23 mouse cellular contexts compared by ENCODE assay signal in genomic region chr9:95077938-95078337, GRCm38 (mm10).
DNase-seq lines count a peak whose midpoint lies in the region; ATAC-seq and TF ChIP-seq lines count a peak whose summit lies in the region.
"Had no signal": no experiment of that assay in that cellular context is flagged by ENCODE, and none has a peak within 500 bp of the region (broad histone marks: within the 10 kb centered on the region; RNA-seq: fewer than 3 reads in every experiment).

No protein-coding gene starts in this region.

- no peak for TF ChIP-seq EP300 in heart, adult 2 months (IDR thresholded peaks at IDR 0.05; ENCODE audit: insufficient read depth, low read depth, low read length)

- no peaks in the 10 kb centered on the region for H3K9me3 ChIP-seq in hindbrain, embryonic 11.5 days (ENCODE audit: control insufficient read depth, low read length)
- H3K9me3 ChIP-seq in hindbrain, embryonic 14.5 days (ENCODE audit: control insufficient read depth, low read length), result no peaks in the 10 kb centered on the region
- no peaks in the 10 kb centered on the region for H3K9me3 ChIP-seq in midbrain, embryonic 16.5 days (replicated peaks; ENCODE audit: control insufficient read depth, low read length, poor library complexity, severe bottlenecking)
- no peaks in the 10 kb centered on the region for H3K9me3 ChIP-seq in midbrain, postnatal 0 days (ENCODE audit: low read length)
- no peaks in the 10 kb centered on the region for H3K9me3 ChIP-seq in limb, embryonic 10.5 days (replicated peaks)
- H3K9me3 ChIP-seq: embryonic facial prominence, embryonic 10.5 days; embryonic facial prominence, embryonic 12.5 days; forebrain, embryonic 13.5 days had no signal

- H3K36me3 ChIP-seq in heart, adult 2 months (ENCODE audit: control insufficient read depth, insufficient read depth, low read length), result no peaks in the 10 kb centered on the region
- no peaks in the 10 kb centered on the region for H3K36me3 ChIP-seq in hindbrain, embryonic 11.5 days (ENCODE audit: control insufficient read depth, insufficient read depth, low read length)
- H3K36me3 ChIP-seq in hindbrain, embryonic 14.5 days (replicated peaks; ENCODE audit: control insufficient read depth, insufficient read depth), result no peaks in the 10 kb centered on the region
- no peaks in the 10 kb centered on the region for H3K36me3 ChIP-seq in midbrain, embryonic 16.5 days (ENCODE audit: control insufficient read depth, insufficient read depth, low read length)
- H3K36me3 ChIP-seq in midbrain, postnatal 0 days (ENCODE audit: insufficient read depth, low read length), result no peaks in the 10 kb centered on the region
- no peaks in the 10 kb centered on the region for H3K36me3 ChIP-seq in limb, embryonic 10.5 days
- H3K36me3 ChIP-seq: embryonic facial prominence, embryonic 10.5 days; embryonic facial prominence, embryonic 12.5 days; G1E had no signal

- peak; percentile 86 for DNase-seq in heart, adult 11 months
- DNase-seq in heart, adult 2 months, result no peak
- DNase-seq in hindbrain, embryonic 11.5 days (ENCODE audit: low spot score), result no peak
- DNase-seq in hindbrain, embryonic 14.5 days (ENCODE audit: low spot score), result no peak
- no peak for DNase-seq in midbrain, postnatal 0 days (ENCODE audit: low spot score)
- DNase-seq in limb, embryonic 10.5 days (ENCODE audit: low spot score), result peak; percentile 25
- DNase-seq: adrenal gland, adult 8-10 months; adrenal gland, postnatal 14 days; adrenal gland, postnatal 36 days; B cell, adult 2 months; cerebellum, adult 11-12 months; cerebellum, adult 9-10 months; cerebellum, postnatal 10 days; cerebellum, postnatal 25 days had no signal

- H3K79me2 ChIP-seq in heart, adult 2 months (replicated peaks; ENCODE audit: control insufficient read depth, insufficient read depth, low read length), result no peaks in the 10 kb centered on the region

- ATAC-seq in hindbrain, embryonic 11.5 days (ENCODE audit: low FRiP score), result peak; percentile 46
- ATAC-seq in hindbrain, embryonic 14.5 days (ENCODE audit: low FRiP score), result no peak
- 0 out of 2 replicates have a peak, but pooled peaks have one; percentile 9 for ATAC-seq in midbrain, embryonic 16.5 days
- ATAC-seq in midbrain, postnatal 0 days (ENCODE audit: low FRiP score), result no peak
- ATAC-seq: activated CD4-positive, CD25-positive, alpha-beta regulatory T cell, adult 4 months; CD4-positive, CD25-positive, alpha-beta regulatory T cell, adult 4 months; forebrain, embryonic 13.5 days; Patski had no signal

- no peak overlapping the region for H3K27ac ChIP-seq in heart, adult 2 months
- no peak overlapping the region for H3K27ac ChIP-seq in hindbrain, embryonic 11.5 days (ENCODE audit: low read depth, low read length)
- H3K27ac ChIP-seq in hindbrain, embryonic 14.5 days, result no peak overlapping the region
- no peak overlapping the region for H3K27ac ChIP-seq in midbrain, embryonic 16.5 days (ENCODE audit: low read length)
- no peak overlapping the region for H3K27ac ChIP-seq in midbrain, postnatal 0 days (ENCODE audit: low read depth, low read length)
- no peak overlapping the region for H3K27ac ChIP-seq in limb, embryonic 10.5 days
- H3K27ac ChIP-seq: embryonic facial prominence, embryonic 10.5 days; embryonic facial prominence, embryonic 12.5 days; forebrain, embryonic 13.5 days had no signal

- no peak overlapping the region for H3K4me3 ChIP-seq in heart, adult 2 months
- H3K4me3 ChIP-seq in hindbrain, embryonic 11.5 days (ENCODE audit: low read depth, low read length), result no peak overlapping the region
- H3K4me3 ChIP-seq in hindbrain, embryonic 14.5 days (replicated peaks; ENCODE audit: low read length), result no peak overlapping the region
- H3K4me3 ChIP-seq in midbrain, embryonic 16.5 days (ENCODE audit: low read depth, low read length), result no peak overlapping the region
- no peak overlapping the region for H3K4me3 ChIP-seq in midbrain, postnatal 0 days (ENCODE audit: low read depth, low read length)
- H3K4me3 ChIP-seq in limb, embryonic 10.5 days, result no peak overlapping the region
- H3K4me3 ChIP-seq: embryonic facial prominence, embryonic 10.5 days; embryonic facial prominence, embryonic 12.5 days; forebrain, embryonic 13.5 days had no signal

- no peaks in the 10 kb centered on the region for H3K27me3 ChIP-seq in heart, adult 2 months (ENCODE audit: control insufficient read depth, insufficient read depth, low read length)
- no peaks in the 10 kb centered on the region for H3K27me3 ChIP-seq in hindbrain, embryonic 11.5 days (ENCODE audit: control insufficient read depth, insufficient read depth, low read length)
- H3K27me3 ChIP-seq in hindbrain, embryonic 14.5 days (ENCODE audit: control insufficient read depth, insufficient read depth, low read length), result no peaks in the 10 kb centered on the region
- no peaks in the 10 kb centered on the region for H3K27me3 ChIP-seq in midbrain, embryonic 16.5 days (ENCODE audit: control insufficient read depth, insufficient read depth, low read depth, low read length)
- no peaks in the 10 kb centered on the region for H3K27me3 ChIP-seq in midbrain, postnatal 0 days (ENCODE audit: insufficient read depth, low read length)
- H3K27me3 ChIP-seq in limb, embryonic 10.5 days (ENCODE audit: low read depth, poor library complexity, severe bottlenecking), result no peaks in the 10 kb centered on the region
- H3K27me3 ChIP-seq: CH12.LX; embryonic facial prominence, embryonic 12.5 days; forebrain, embryonic 13.5 days; Patski had no signal

- no peak for TF ChIP-seq POLR2A in heart, adult 2 months (IDR thresholded peaks at IDR 0.05; ENCODE audit: insufficient read depth, low read depth, low read length)

- intact Hi-C loops in heart, adult 2 months (cut with DNase I), result no loop called here

- 95% methylated on average over 5 of the region's 5 CpGs for WGBS in heart, adult 2 months
- WGBS in hindbrain, embryonic 11.5 days, result 74% methylated on average over 5 of the region's 5 CpGs
- 63% methylated on average over 5 of the region's 5 CpGs for WGBS in hindbrain, embryonic 14.5 days
- WGBS in midbrain, embryonic 16.5 days, result 85% methylated on average over 5 of the region's 5 CpGs
- 91% methylated on average over 5 of the region's 5 CpGs for WGBS in midbrain, postnatal 0 days
- WGBS in limb, embryonic 10.5 days, result 84% methylated on average over 5 of the region's 5 CpGs

- H3K4me1 ChIP-seq in heart, adult 2 months (ENCODE audit: control insufficient read depth, insufficient read depth, low read length), result peaks cover 1% of the 10 kb centered on the region; the same call in 1 of the 2 replicates
- peaks cover 5% of the 10 kb centered on the region; the same call in 1 of the 2 replicates for H3K4me1 ChIP-seq in hindbrain, embryonic 11.5 days (replicated peaks; ENCODE audit: control insufficient read depth, insufficient read depth, low read length)
- H3K4me1 ChIP-seq in hindbrain, embryonic 14.5 days (replicated peaks; ENCODE audit: control insufficient read depth, insufficient read depth, low read length), result peaks cover 11% of the 10 kb centered on the region; the same call in 1 of the 2 replicates
- peaks cover 13% of the 10 kb centered on the region for H3K4me1 ChIP-seq in midbrain, embryonic 16.5 days (ENCODE audit: control insufficient read depth, insufficient read depth, low read length)
- 0 out of 2 replicates have a peak, but pooled peaks cover 3% of the 10 kb centered on the region for H3K4me1 ChIP-seq in midbrain, postnatal 0 days (ENCODE audit: insufficient read depth, low read length)
- H3K4me1 ChIP-seq in limb, embryonic 10.5 days, result peaks cover 19% of the 10 kb centered on the region; the same call in 1 of the 2 replicates

- TF ChIP-seq CTCF in heart, adult 2 months (IDR thresholded peaks at IDR 0.05), result no peak
- TF ChIP-seq CTCF in midbrain, postnatal 0 days (IDR thresholded peaks at IDR 0.05), result no peak

- no peak overlapping the region for H3K9ac ChIP-seq in heart, adult 2 months (ENCODE audit: low read depth, low read length)
- no peak overlapping the region for H3K9ac ChIP-seq in hindbrain, embryonic 11.5 days (ENCODE audit: low read depth, low read length)
- no peak overlapping the region for H3K9ac ChIP-seq in hindbrain, embryonic 14.5 days
- H3K9ac ChIP-seq in midbrain, embryonic 16.5 days (ENCODE audit: low read depth, low read length), result no peak overlapping the region
- no peak overlapping the region for H3K9ac ChIP-seq in midbrain, postnatal 0 days (replicated peaks; ENCODE audit: low read length, poor library complexity, severe bottlenecking)
- H3K9ac ChIP-seq: embryonic facial prominence, embryonic 12.5 days; forebrain, embryonic 13.5 days had no signal

- no peak overlapping the region for H3K4me2 ChIP-seq in hindbrain, embryonic 11.5 days (replicated peaks; ENCODE audit: low read depth, low read length)
- no peak overlapping the region for H3K4me2 ChIP-seq in hindbrain, embryonic 14.5 days (replicated peaks)
- H3K4me2 ChIP-seq in midbrain, embryonic 16.5 days (ENCODE audit: low read length), result no peak overlapping the region
- no peak overlapping the region for H3K4me2 ChIP-seq in midbrain, postnatal 0 days (ENCODE audit: low read depth, low read length, poor library complexity, severe bottlenecking)
- H3K4me2 ChIP-seq: embryonic facial prominence, embryonic 12.5 days; forebrain, embryonic 13.5 days had no signal

Comparison
In these comparisons a context has a peak if more than half of its experiments do, and no peak if none do; other contexts are left out.
1. DNase-seq: peak in heart, adult 11 months (single experiment) and limb, embryonic 10.5 days (single experiment); none in heart, adult 2 months (0 of 2), hindbrain, embryonic 11.5 days (single experiment), hindbrain, embryonic 14.5 days (single experiment) and midbrain, postnatal 0 days (single experiment).
2. ATAC-seq: peak in hindbrain, embryonic 11.5 days (single experiment) and midbrain, embryonic 16.5 days (single experiment); none in hindbrain, embryonic 14.5 days (single experiment) and midbrain, postnatal 0 days (single experiment).